Mouse (Mus musculus) adrenal gland, postnatal 36 days (tissue): ENCODE measurements around the gene Uqcr10. TPM values are rescaled to one million over a fixed set of nuclear protein-coding genes. Genes with fewer than 3 reads are reported as not detected.
A peak's percentile ranks its signal among the peaks of the same experiment; 100 is the strongest.

Experiments
- DNase-seq, 2 experiments: peaks; one replicate each; pipeline ENCODE4 v3.0.0; 2021; ENCODE audit warnings: mixed read lengths in 1 of 2
- long read RNA-seq, 2 experiments: library from polyadenylated mRNA; stranded (forward); transcript quantifications; one replicate each; pipeline ENCODE4 v2.0.0; 2021; ENCODE audit warnings: borderline sequencing depth in 2 of 2
- total RNA-seq, 2 experiments: library from RNA; stranded (reverse); gene quantifications; 2 replicates each; pipeline ENCODE4 v1.2.3; 2021

The Uqcr10 gene
- total RNA-seq, result 100 to 1,000 TPM; 958 to 992 TPM
- long read RNA-seq, experiment 1, transcript Uqcr10-201 (2 exons, 434 nt), result major isoform, 796 of 991 reads
- long read RNA-seq, experiment 1, transcript Uqcr10-203 (3 exons, 510 nt), result minor isoform, 33 of 991 reads
- long read RNA-seq, experiment 1, transcript Uqcr10-202 (2 exons, 389 nt), result minor isoform, 7 of 991 reads
- long read RNA-seq, experiment 1, partial matches to known transcripts, result 0 of 991 reads
- long read RNA-seq, experiment 1, other reads (novel, unspliced or antisense), result 155 of 991 reads
- long read RNA-seq, experiment 2, transcript Uqcr10-203 (3 exons, 510 nt), result minor isoform, 20 of 579 reads
- long read RNA-seq, experiment 2, transcript Uqcr10-201 (2 exons, 434 nt), result major isoform, 523 of 579 reads
- long read RNA-seq, experiment 2, partial matches to known transcripts, result 0 of 579 reads
- long read RNA-seq, experiment 2, other reads (novel, unspliced or antisense), result 36 of 579 reads

GRCm38 (mm10) chr11:4704072-4704964, at the start of gene Uqcr10, which contains the start of gene Zmat5:
Gene Uqcr10 (minus strand): TSS chr11:4704342.
Gene Zmat5 (plus strand): TSS chr11:4704678.
- peak; percentile 94 to 95 for DNase-seq

GRCm38 (mm10) chr11:4752836-4753235, 48.7 kb upstream of the Uqcr10 start:
- DNase-seq, result no peak

- peak; percentile 91 to 92 for DNase-seq
These were observed 46.1 kb upstream of the Uqcr10 start for GRCm38 (mm10) chr11:4750263-4750662.

- DNase-seq, result no peak
These were observed 43.1 kb upstream of the Uqcr10 start for GRCm38 (mm10) chr11:4747285-4747684.

GRCm38 (mm10) chr11:4746733-4747132, 42.6 kb upstream of the Uqcr10 start, which contains the start of gene Cabp7:
Gene Cabp7 (minus strand): TSS chr11:4746778.
- no peak for DNase-seq

- DNase-seq, result no peak
These were observed 41.8 kb upstream of the Uqcr10 start for GRCm38 (mm10) chr11:4745969-4746368.

- no peak for DNase-seq
These were observed 40.5 kb upstream of the Uqcr10 start for GRCm38 (mm10) chr11:4744691-4745090.

GRCm38 (mm10) chr11:4740785-4741184, 36.6 kb upstream of the Uqcr10 start:
- no peak for DNase-seq

GRCm38 (mm10) chr11:4738719-4739118, 34.6 kb upstream of the Uqcr10 start:
- DNase-seq, result no peak

GRCm38 (mm10) chr11:4737682-4738081, 33.5 kb upstream of the Uqcr10 start:
- DNase-seq, result no peak

- no peak for DNase-seq
These were observed 32.2 kb upstream of the Uqcr10 start for GRCm38 (mm10) chr11:4736355-4736754.

GRCm38 (mm10) chr11:4734179-4734578, 30.0 kb upstream of the Uqcr10 start:
- DNase-seq, result no peak

- no peak for DNase-seq
These were observed 27.6 kb upstream of the Uqcr10 start for GRCm38 (mm10) chr11:4731781-4732180.

GRCm38 (mm10) chr11:4730913-4731312, 26.8 kb upstream of the Uqcr10 start:
- peak; percentile 40 to 42 for DNase-seq

GRCm38 (mm10) chr11:4730096-4730495, 26.0 kb upstream of the Uqcr10 start:
- DNase-seq, result no peak

- peak; percentile 81 to 88 for DNase-seq
These were observed 25.5 kb upstream of the Uqcr10 start for GRCm38 (mm10) chr11:4729603-4730002.

- DNase-seq, result peak in 1 of 2 experiments; percentile 48
These were observed 17.6 kb upstream of the Uqcr10 start for GRCm38 (mm10) chr11:4721728-4722127.

- DNase-seq, result no peak
These were observed 16.9 kb upstream of the Uqcr10 start for GRCm38 (mm10) chr11:4720900-4721580.

- peak; percentile 56 to 58 for DNase-seq
These were observed 16.3 kb upstream of the Uqcr10 start for GRCm38 (mm10) chr11:4720393-4720792.

GRCm38 (mm10) chr11:4719961-4720360, 15.8 kb upstream of the Uqcr10 start:
- peak; percentile 76 to 85 for DNase-seq

- DNase-seq, result peak; percentile 65 to 73
These were observed 14.4 kb upstream of the Uqcr10 start for GRCm38 (mm10) chr11:4718548-4718947.
